Mouse (Mus musculus) gastrocnemius, adult 2 months (tissue): ENCODE measurements at regions not wholly inside any gene's neighbourhood (a gene's known extent, or its start where the extent isn't known, plus 50 kb on each side); places are given as distances from the start of the nearest gene placed in this dataset.

Experiments
- DNase-seq: peaks from one replicate; pipeline ENCODE4 v3.0.0; 2022
- H3K27ac ChIP-seq: fragments of 200-600 bp; 2 replicates; pipeline ENCODE4 v1.8.1; 2022; ENCODE audit warnings: mild to moderate bottlenecking
- H3K4me3 ChIP-seq: fragments of 200-600 bp; 2 replicates; pipeline ENCODE4 v1.8.1; 2022; ENCODE audit warnings: mild to moderate bottlenecking, moderate library complexity
- CTCF ChIP-seq: fragments of 200-600 bp; IDR thresholded peaks from 2 replicates; pipeline ENCODE4 v1.8.1; 2022; ENCODE audit warnings: antibody characterized with exemption, mild to moderate bottlenecking, moderate library complexity
- intact Hi-C: fragments of 180-260 bp; cut with DNase I; formaldehyde crosslinking; loops from one replicate; pipeline ENCODE4 v1.15.1; 2025

GRCm38 (mm10) chr4:125246171-125246570, 118.5 kb upstream of the Zc3h12a start:
- no peak overlapping the region for H3K4me3 ChIP-seq
- no peak for DNase-seq
- TF ChIP-seq CTCF, result no peak
- no peak overlapping the region for H3K27ac ChIP-seq
- intact Hi-C loops, result no loop called here

GRCm38 (mm10) chr4:125242512-125242911, 114.9 kb upstream of the Zc3h12a start:
- DNase-seq, result no peak
- TF ChIP-seq CTCF, result no peak
- intact Hi-C loops, result no loop called here

DNA sequence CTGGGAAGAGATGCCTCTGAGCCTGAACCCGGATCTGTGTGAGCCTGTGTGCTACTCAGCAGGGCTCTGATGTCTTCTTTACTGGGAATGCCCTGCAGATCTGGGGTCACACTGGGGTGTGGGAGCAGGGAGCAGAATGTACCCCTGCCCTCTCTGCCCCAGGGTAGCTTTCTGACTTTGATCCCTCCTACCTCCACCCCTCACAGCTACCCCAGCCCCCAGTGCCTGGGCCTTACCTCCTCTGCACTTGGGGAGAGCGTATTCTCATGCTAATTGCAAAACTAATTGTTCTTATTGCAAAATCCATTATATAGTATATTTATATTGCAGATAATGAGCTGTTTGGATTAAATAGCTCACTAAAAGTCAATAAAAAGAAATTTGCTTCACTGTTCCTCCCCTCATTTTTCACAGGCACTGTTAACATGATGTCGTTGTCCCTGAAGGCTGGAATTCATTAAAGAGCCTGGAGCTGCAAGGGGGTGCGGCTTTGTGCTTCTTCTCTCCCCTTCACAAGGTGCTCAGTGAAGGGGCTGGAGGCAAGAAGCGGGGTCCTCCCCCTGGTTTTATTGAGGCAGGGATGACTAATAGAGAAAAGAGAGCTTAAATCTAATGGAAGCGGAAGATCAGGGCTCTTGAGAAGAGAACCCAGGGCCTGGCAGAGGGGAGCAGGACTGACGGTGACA, 114.1 kb upstream of the Zc3h12a start:
- TF ChIP-seq CTCF, result no peak
- Histone ChIP-seq H3K27ac (no peak overlapping the region), H3K4me3 (no peak overlapping the region)
- DNase-seq, result no peak
- intact Hi-C loops, result no loop called here

More at GRCm38 (mm10) chr4:125242512-125242911, 114.9 kb upstream of the Zc3h12a start:
- Histone ChIP-seq H3K4me3 (no peak overlapping the region), H3K27ac (no peak overlapping the region)

DNA sequence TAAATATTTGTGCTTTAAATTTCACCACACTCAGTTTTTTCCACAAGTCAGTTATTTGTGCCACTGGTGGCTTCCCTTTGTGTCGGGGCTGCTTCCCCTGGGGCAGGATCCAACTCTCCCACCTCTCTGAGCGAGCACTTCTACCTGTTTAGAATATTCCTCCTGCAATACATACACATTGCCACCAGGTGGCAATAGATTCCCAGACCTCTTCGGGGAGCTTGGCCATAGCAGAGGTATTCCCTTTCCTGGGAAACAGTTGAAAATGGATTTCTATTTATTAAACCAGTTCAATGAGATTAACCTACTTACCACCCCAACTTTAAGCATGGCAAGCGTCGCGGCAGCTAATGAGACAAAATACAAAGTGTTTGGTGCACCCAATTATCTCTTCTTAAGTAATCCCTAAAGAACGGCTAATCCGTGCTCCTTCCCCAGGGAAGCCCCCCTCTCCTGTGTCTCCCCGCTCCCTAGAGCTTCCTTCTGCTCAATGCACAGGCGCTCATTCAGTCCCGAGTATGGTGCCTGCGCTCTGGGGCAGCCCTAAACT, 104.1 kb upstream of the Zc3h12a start:
- TF ChIP-seq CTCF, result peak; percentile 49
- H3K4me3 ChIP-seq, result no peak overlapping the region
- DNase-seq, result no peak
- intact Hi-C loops, result no loop called here
- no peak overlapping the region for H3K27ac ChIP-seq

DNA sequence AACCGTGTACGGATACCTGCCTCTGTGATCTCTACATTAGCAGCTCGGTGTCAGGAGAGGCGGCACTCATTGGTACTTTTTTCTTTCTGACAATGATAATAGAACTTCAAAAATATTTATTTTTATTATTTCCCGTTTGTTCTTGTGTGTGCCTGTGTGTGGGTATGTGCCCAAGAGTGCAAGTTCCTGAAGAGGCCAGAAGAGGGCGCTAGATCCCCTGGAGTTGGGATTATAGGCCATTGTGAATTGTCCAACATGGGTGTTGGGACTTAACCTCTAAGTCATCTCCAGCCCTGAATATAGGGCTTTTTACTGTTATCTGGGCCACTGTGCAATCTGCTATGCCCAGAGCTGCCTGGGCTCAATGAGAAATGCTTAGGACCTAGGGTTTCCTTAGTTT, 99.6 kb upstream of the Zc3h12a start:
- intact Hi-C loops, result no loop called here
- TF ChIP-seq CTCF, result no peak
- no peak for DNase-seq
- Histone ChIP-seq H3K4me3 (no peak overlapping the region), H3K27ac (no peak overlapping the region)

GRCm38 (mm10) chr4:125222922-125223321, 95.3 kb upstream of the Zc3h12a start:
- intact Hi-C loops, result no loop called here
- no peak for TF ChIP-seq CTCF
- no peak overlapping the region for H3K4me3 ChIP-seq
- no peak overlapping the region for H3K27ac ChIP-seq
- DNase-seq, result no peak

DNA sequence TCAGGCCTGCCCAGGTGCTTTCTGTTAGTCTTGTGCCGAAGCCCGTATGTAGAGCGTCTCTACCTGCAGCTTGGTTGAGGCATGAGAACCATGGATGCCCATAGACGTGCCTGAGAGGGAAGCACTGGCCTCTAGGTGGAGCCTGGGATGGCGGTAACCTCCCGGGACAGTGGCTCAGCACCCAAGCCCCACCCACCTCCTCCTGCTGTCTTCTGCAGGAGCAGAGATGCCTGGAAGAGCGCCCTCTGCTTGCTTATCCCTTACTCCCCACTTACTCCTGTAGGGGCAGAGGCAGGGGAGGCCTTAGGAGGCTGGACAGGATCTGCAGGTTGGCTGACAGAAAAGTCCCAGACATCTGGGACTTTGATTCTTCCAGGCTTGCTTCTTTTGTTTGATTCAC, 92.7 kb upstream of the Zc3h12a start:
- peak; percentile 9; the same call in 1 of the 2 replicates for TF ChIP-seq CTCF
- intact Hi-C loops, result no loop called here
- Histone ChIP-seq H3K27ac (no peak overlapping the region), H3K4me3 (no peak overlapping the region)
- no peak for DNase-seq

DNA sequence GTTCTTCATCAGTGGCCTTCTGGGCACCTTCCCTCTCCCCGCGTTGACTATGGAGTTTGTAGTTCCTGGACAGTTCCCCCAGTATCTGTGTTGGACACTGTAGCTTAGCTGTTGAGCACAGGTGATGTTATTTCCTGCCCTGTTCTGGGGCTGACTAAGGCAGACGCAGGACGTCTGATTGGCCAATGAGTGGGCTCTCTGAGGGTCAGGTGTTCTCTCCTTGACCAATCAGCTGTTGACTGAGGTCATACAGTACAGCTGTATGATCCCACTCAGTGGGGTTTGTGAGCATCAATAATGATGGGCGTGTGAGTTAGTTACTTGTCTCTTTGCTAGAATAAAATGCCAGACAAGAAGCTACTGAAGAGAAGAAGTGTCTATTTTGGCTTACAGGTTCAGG, 91.6 kb upstream of the Zc3h12a start:
- Histone ChIP-seq H3K27ac (no peak overlapping the region), H3K4me3 (no peak overlapping the region)
- intact Hi-C loops, result no loop called here
- no peak for TF ChIP-seq CTCF
- no peak for DNase-seq

- TF ChIP-seq CTCF, result no peak
- no peak for DNase-seq
- Histone ChIP-seq H3K4me3 (no peak overlapping the region), H3K27ac (no peak overlapping the region)
- intact Hi-C loops, result no loop called here
Measured at GRCm38 (mm10) chr4:125214306-125214705, 86.7 kb upstream of the Zc3h12a start.

DNA sequence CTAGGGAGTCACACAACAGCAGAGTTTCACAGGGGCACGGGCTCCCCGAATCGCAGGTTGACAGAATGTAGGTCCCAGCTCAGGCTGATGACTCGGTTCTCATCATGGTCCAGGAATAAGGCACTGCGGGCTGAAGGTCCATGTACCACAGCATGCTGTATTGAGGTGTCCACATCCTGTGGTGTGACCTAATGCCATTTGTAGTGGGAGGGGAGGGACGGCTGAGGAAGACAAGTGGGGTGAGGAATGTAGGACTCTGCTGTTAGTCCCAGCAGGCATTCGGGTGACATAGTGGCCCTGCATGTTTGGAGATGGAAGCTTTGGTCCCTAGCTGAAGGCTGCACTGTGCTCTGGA, 84.5 kb upstream of the Zc3h12a start:
- no peak for TF ChIP-seq CTCF
- Histone ChIP-seq H3K27ac (no peak overlapping the region), H3K4me3 (no peak overlapping the region)
- no peak for DNase-seq
- intact Hi-C loops, result no loop called here

- no peak overlapping the region for H3K27ac ChIP-seq
- intact Hi-C loops, result no loop called here
- no peak for TF ChIP-seq CTCF
- DNase-seq, result no peak
- no peak overlapping the region for H3K4me3 ChIP-seq
Measured at GRCm38 (mm10) chr4:125211459-125212175, 84.0 kb upstream of the Zc3h12a start.

DNA sequence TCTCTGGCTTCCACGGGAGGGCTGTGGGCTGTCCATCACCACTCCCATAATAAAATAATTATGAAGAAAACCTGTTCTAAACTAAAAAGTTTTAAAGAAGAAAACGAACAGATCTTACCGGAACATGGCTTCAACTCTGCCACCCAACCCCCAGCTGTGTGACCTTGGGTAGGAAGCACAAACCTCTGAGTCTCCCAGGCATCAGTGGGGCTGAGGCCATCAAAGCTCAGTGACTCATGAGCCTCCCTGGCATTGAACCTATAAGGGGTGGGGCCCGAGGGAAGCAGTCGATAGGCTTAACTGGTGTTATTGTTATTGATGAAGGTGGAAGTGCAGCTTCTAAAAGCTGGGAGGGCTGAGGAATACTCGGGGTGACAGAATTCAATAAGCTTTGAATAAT, 83.1 kb upstream of the Zc3h12a start:
- H3K4me3 ChIP-seq, result no peak overlapping the region
- intact Hi-C loops, result no loop called here
- DNase-seq, result no peak
- H3K27ac ChIP-seq, result no peak overlapping the region
- no peak for TF ChIP-seq CTCF

- Histone ChIP-seq H3K27ac (no peak overlapping the region), H3K4me3 (no peak overlapping the region)
- TF ChIP-seq CTCF, result no peak
- intact Hi-C loops, result no loop called here
- no peak for DNase-seq
Measured at GRCm38 (mm10) chr4:125208136-125208915, 80.7 kb upstream of the Zc3h12a start.
